Mouse (Mus musculus): ENCODE data around the gene Ppp6r1. TPM values are rescaled to one million over a fixed set of nuclear protein-coding genes. Genes with fewer than 3 reads are reported as not detected.

Gene Ppp6r1
- polyA plus RNA-seq, 1 experiment from 2014 or later = 17.1 TPM

DNA sequence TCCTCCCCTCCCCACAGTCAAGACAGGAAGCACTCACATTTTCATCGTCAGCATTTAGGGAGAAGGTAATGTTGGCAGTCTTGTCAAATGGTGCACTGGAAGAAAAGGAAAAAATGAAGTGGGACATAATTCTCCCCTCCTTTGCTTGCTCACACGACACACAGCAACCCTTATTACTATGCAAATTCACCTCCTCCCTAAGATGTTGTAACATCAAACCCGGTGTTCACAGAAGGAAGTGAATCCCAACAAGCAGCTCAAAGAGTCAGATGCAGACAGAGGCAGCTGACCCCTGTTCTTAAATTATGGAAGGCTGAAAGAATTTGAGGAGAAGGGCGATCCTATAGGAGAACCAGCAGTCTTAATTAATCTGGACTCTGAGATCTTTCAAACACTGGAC, 22.6 kb downstream of the Ppp6r1 start:
- H3K27ac ChIP-seq = no peak overlapping the region
- H3K4me1 ChIP-seq = no peaks in the 10 kb centered on the region
- 90% methylated on average over 4 of the region's 4 CpGs for WGBS
- peaks cover 84% of the 10 kb centered on the region for H3K36me3 ChIP-seq
- ATAC-seq (ENCODE audit: low FRiP score) = no peak
- no peak overlapping the region for H3K4me3 ChIP-seq
- no peaks in the 10 kb centered on the region for H3K27me3 ChIP-seq
- H3K9me3 ChIP-seq (replicated peaks) = no peaks in the 10 kb centered on the region
- no peak overlapping the region for H3K4me2 ChIP-seq (replicated peaks)
- no peak overlapping the region for H3K9ac ChIP-seq

DNA sequence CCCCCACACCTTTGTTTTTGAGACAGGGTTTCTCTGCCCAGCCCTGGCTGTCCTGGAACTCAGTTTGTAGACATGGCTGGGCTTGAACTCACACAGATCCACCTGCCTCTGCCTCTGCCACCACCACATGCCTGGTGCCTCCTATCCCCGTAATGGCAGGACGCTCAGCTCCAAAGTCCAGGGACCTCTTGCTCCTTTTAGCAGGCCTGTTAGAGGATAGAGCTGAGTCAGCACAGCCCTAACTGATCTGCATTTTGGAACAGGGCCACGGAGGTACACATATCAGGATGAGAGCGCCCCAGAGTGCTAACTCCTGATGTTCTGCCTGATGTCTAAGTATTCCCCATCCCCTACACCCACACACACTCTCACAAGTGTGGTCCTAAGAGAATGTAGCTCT, 27.8 kb downstream of the Ppp6r1 start, which contains the start of gene Tmem86b:
Tmem86b (minus strand) TSS at position 392 of the 400 bp plus-strand sequence.
- Histone ChIP-seq H3K4me1 (no peaks in the 10 kb centered on the region), H3K4me3 (no peak within 1 kb of the TSS), H3K4me2 (replicated peaks) (no peak within 1 kb of the TSS), H3K27ac (no peak within 1 kb of the TSS), H3K27me3 (no peaks in the 10 kb centered on the region), H3K9me3 (replicated peaks) (no peaks in the 10 kb centered on the region), H3K36me3 (peaks cover 70% of the 10 kb centered on the region), H3K9ac (no peak within 1 kb of the TSS)
- WGBS = 89% methylated on average over 4 of the region's 4 CpGs
- no peak for ATAC-seq (ENCODE audit: low FRiP score)

DNA sequence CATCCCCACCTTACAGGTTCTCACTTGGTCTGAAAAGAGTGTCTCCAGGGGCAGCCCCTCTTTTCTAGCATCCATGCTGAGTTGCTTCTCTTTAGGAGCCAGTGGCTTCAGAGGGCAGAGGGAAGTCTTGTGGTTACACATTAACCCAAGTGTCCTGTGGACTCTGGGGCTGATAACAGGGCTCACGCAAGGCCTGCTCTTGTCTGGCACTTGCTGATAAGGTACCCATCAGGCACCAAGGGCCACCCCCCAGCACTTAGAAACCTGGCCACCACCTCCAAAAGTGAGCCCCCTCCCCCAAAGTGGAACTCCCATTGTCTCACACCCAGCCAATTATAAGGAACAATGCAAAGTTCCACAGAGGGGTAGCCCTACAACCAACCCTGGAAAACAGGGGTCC, 28.6 kb downstream of the Ppp6r1 start:
- H3K9ac ChIP-seq = no peak overlapping the region
- H3K36me3 ChIP-seq = peaks cover 64% of the 10 kb centered on the region
- H3K4me2 ChIP-seq (replicated peaks) = no peak overlapping the region
- ATAC-seq (ENCODE audit: low FRiP score) = no peak
- no peaks in the 10 kb centered on the region for H3K9me3 ChIP-seq (replicated peaks)
- H3K27me3 ChIP-seq = no peaks in the 10 kb centered on the region
- H3K4me3 ChIP-seq = no peak overlapping the region
- no peaks in the 10 kb centered on the region for H3K4me1 ChIP-seq
- H3K27ac ChIP-seq = no peak overlapping the region
- 68% methylated on average over 1 of the region's 1 CpGs for WGBS

DNA sequence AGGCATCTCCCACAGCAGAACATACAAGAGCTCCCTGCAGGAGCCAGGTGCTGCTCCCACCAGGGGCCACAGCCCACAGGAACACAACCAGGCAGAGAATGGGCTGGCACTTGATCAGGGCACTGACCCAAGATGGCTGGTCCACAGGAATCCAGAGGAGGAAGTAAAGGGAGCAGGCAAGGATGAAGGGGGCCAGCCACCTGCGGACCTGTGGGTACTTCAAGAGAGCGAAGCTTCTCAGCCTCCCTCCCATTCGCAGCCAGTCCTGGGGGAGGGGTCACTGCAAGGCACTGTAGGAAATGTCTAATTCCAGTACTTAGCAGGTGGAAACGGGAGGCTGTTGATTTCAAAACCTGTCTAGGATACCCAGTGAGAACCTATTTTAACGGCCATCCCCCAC, 29.2 kb downstream of the Ppp6r1 start:
- Histone ChIP-seq H3K4me3 (no peak overlapping the region), H3K9me3 (replicated peaks) (no peaks in the 10 kb centered on the region), H3K36me3 (peaks cover 59% of the 10 kb centered on the region), H3K27ac (no peak overlapping the region), H3K4me1 (no peaks in the 10 kb centered on the region), H3K4me2 (replicated peaks) (no peak overlapping the region), H3K9ac (no peak overlapping the region), H3K27me3 (no peaks in the 10 kb centered on the region)
- 79% methylated on average over 5 of the region's 5 CpGs for WGBS
- no peak for ATAC-seq (ENCODE audit: low FRiP score)

DNA sequence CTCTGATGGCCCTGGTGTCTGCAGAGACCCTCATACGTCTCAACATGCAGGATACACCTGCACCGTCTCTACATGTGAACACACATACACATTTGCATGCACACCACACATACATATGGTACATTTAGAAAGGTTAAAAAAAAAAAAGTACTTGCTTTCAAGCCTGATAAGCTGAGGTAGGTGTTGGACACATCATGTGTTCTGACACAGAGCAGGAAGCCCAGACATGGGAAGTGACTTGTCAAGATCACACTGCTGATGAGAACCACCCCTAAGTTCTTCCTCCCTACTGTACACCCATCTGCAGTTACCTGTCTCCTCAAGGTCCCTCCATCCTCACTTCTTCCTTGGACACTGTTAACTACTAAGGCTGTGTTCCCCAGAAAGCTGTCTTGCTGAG, 32.9 kb downstream of the Ppp6r1 start:
- WGBS = 91% methylated on average over 2 of the region's 2 CpGs

DNA sequence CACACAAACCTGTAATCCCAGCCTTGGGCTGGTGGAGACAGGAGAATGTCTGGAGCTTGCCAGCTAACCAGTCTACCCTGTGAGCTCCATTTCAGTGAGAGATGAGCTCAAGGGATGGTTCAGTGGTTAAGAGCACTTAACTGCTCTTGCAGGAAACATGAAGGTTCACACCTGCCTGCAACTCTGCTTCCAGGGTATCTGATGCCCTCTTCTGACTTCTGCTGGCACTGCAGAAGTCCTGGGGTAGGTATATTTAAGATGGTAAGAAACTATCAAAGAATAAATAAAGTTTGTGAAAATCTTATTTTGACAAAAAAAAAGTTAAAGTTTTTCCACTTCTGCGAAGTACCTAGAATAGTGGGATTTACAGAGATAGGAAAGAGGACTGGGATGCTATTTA, 34.5 kb downstream of the Ppp6r1 start:
- Histone ChIP-seq H3K9ac (no peak overlapping the region), H3K9me3 (replicated peaks) (no peaks in the 10 kb centered on the region), H3K4me2 (replicated peaks) (no peak overlapping the region), H3K4me3 (no peak overlapping the region), H3K36me3 (peaks cover 12% of the 10 kb centered on the region), H3K27me3 (no peaks in the 10 kb centered on the region), H3K27ac (no peak overlapping the region), H3K4me1 (no peaks in the 10 kb centered on the region)
- WGBS = 37% methylated on average over 1 of the region's 1 CpGs
- ATAC-seq (ENCODE audit: low FRiP score) = no peak

More for the DNA sequence above, 32.9 kb downstream of the Ppp6r1 start:
- Histone ChIP-seq H3K4me3 (no peak overlapping the region), H3K4me1 (no peaks in the 10 kb centered on the region), H3K4me2 (replicated peaks) (no peak overlapping the region), H3K27me3 (no peaks in the 10 kb centered on the region), H3K36me3 (peaks cover 26% of the 10 kb centered on the region), H3K27ac (no peak overlapping the region), H3K9ac (no peak overlapping the region), H3K9me3 (replicated peaks) (no peaks in the 10 kb centered on the region)
- no peak for ATAC-seq (ENCODE audit: low FRiP score)

DNA sequence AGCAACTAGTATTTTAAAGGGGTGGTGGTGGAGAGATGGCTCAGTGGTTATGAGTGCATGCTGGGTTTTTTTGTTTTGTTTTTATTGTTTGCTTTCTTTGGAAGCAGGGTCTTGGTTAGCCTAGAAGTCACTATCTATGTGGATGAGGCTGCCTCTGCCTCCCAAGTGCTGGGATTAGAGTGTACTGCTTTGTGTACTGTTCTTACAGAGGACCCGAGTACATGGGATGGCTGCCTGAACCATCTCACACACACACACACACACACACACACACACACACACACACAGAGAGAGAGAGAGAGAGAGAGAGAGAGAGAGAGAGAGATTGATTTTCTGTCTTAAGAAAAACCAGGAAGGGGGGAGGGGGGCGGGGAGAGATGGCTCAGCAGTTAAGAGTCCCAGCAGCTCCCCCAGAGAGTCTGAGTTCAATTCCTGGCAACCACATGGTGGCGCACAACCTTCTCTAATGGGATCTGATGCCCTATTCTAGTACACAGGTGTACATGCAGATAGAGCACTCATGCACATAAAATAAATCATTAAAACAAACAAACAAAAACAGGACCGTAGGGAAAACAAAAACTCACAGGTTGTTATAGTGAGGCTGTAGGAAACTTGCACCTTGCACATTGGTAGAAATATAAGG, 35.2 kb downstream of the Ppp6r1 start:
- Histone ChIP-seq H3K4me3 (no peak overlapping the region), H3K9ac (no peak overlapping the region), H3K4me2 (replicated peaks) (no peak overlapping the region), H3K27ac (no peak overlapping the region), H3K27me3 (no peaks in the 10 kb centered on the region), H3K4me1 (no peaks in the 10 kb centered on the region), H3K36me3 (peaks cover 5% of the 10 kb centered on the region), H3K9me3 (replicated peaks) (no peaks in the 10 kb centered on the region)
- 34% methylated on average over 4 of the region's 4 CpGs for WGBS
- ATAC-seq (ENCODE audit: low FRiP score) = peak; percentile 75; the same call in 1 of the 2 replicates

DNA sequence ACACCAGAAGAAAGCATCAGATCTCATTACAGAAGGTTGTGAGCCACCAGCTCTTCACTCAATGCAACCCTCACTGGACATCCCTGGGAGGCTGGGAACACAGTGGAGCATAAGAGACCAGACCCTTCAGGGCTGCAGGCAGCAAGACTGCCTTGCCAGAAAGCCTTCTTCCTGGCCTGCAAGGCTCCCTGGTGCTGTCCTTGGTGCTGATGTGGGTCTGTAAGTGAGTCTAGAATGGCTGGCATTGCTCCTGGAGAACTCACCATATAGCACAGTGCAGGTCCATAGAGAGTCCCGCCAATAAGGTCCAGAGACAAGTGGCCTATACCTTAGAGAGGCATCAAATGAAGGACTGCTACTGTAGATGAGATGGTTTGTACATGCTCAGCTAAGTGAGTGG, 38.8 kb downstream of the Ppp6r1 start:
- Histone ChIP-seq H3K4me3 (no peak overlapping the region), H3K36me3 (no peaks in the 10 kb centered on the region), H3K27me3 (no peaks in the 10 kb centered on the region), H3K4me1 (no peaks in the 10 kb centered on the region), H3K27ac (no peak overlapping the region), H3K9me3 (replicated peaks) (no peaks in the 10 kb centered on the region), H3K4me2 (replicated peaks) (no peak overlapping the region), H3K9ac (no peak overlapping the region)
- WGBS = 22% methylated on average over 1 of the region's 1 CpGs
- ATAC-seq (ENCODE audit: low FRiP score) = no peak

DNA sequence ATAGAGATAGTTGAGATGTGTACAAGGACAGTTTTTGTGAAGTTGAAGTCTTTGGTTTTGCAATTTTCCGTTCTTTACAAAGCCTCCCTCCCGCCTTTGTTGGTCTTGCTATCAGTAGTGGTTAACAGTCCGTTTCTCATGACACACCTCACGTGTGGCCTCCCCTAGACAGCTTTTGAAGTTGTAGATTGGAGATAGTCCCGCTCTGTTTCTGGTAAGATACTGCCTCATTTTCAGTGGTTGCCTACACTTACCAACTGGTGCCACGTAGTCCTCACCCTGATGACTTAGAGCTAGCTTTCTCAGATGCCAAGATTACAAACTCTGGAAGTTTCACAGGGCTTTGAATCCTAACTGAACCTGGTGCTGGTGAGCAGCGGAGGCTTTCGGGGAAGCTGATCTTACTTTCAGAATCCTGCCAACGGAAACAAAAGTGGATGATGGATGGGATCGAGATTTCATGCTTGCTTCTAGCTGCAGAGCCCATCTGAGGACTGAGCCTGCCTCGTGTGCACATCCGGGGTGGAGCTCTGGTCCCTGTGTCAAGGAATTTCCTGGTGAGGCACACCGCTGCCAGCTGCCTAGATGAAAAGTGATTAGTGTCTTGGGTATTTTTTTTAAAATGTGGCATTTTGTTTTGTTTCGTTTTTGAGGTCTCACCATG, 44.9 kb downstream of the Ppp6r1 start:
- Histone ChIP-seq H3K4me3 (no peak overlapping the region), H3K27me3 (no peaks in the 10 kb centered on the region), H3K4me1 (no peaks in the 10 kb centered on the region), H3K9me3 (replicated peaks) (no peaks in the 10 kb centered on the region), H3K9ac (no peak overlapping the region), H3K27ac (no peak overlapping the region), H3K4me2 (replicated peaks) (no peak overlapping the region), H3K36me3 (no peaks in the 10 kb centered on the region)
- 63% methylated on average over 14 of the region's 14 CpGs for WGBS
- ATAC-seq (ENCODE audit: low FRiP score) = no peak

DNA sequence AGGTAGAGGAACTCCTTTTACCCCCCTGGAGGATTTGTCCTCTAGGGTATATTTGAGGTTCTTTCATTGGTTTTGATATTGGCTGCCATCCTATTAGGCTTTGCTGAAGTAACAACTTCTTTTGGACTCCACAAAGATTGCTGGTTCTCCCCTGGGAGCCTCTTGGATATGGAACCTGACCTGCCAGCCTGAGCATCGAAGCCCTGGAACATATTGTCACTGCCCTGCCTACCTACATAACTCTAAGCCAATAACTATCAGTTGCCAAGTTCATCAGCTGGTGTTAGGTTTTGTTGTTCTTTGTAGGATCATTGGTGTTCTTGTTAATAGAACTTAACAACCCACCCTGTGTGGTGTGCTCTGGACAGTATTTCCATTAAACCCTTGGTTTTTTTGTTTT, 45.9 kb downstream of the Ppp6r1 start:
- H3K27ac ChIP-seq = no peak overlapping the region
- WGBS = 73% methylated on average over 1 of the region's 1 CpGs

DNA sequence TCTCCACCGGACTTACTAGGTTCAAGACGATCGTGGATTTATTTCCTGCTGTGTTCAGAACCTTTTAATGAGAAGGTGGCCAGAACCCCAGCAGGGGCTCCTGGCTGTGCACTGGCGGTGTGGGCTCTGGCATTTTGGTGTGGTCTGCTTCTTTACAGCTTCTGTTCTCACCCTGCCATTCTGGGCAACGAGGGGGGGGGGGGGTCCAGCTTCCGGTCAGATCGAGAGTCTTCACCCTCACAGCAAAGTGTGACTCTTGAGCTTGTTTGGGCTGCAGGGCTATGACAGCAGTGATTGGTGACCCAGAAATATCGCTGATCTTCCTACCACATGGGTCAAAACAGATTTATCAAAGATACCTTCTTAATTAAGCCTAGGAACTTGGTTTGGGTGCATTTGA, 46.4 kb downstream of the Ppp6r1 start:
- no peak overlapping the region for H3K4me2 ChIP-seq (replicated peaks)
- no peak overlapping the region for H3K9ac ChIP-seq
- no peaks in the 10 kb centered on the region for H3K36me3 ChIP-seq
- H3K27ac ChIP-seq = no peak overlapping the region
- 61% methylated on average over 8 of the region's 8 CpGs for WGBS
- H3K27me3 ChIP-seq = no peaks in the 10 kb centered on the region
- ATAC-seq (ENCODE audit: low FRiP score) = no peak
- no peaks in the 10 kb centered on the region for H3K4me1 ChIP-seq
- no peak overlapping the region for H3K4me3 ChIP-seq
- H3K9me3 ChIP-seq (replicated peaks) = no peaks in the 10 kb centered on the region

More for the DNA sequence above, 45.9 kb downstream of the Ppp6r1 start:
- Histone ChIP-seq H3K9ac (no peak overlapping the region), H3K4me2 (replicated peaks) (no peak overlapping the region), H3K4me1 (no peaks in the 10 kb centered on the region), H3K9me3 (replicated peaks) (no peaks in the 10 kb centered on the region), H3K27me3 (no peaks in the 10 kb centered on the region), H3K4me3 (no peak overlapping the region), H3K36me3 (no peaks in the 10 kb centered on the region)
- ATAC-seq (ENCODE audit: low FRiP score) = no peak

DNA sequence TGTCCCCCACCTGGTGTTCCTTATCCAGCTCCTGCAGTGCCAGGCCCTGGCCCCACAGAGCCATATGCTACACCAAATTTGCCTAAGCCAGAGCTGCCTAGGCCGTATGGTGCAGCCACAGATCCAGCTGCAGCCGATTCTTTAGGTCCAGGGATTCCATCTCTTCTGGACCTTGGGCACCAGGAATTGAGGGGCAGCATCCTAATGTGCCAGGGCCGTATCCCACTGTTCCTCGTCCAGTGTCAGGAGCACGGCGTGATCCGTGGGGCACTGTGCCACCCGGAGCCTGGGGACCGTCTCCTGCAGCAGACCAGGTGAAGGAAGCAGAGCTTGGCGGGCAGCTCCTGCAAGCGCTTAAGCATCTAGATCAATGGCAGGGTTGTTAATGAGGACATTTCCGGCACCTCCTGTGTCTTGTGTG, 46.9 kb downstream of the Ppp6r1 start:
- Histone ChIP-seq H3K9me3 (replicated peaks) (no peaks in the 10 kb centered on the region), H3K27ac (no peak overlapping the region), H3K9ac (0 out of 2 replicates have a peak overlapping the region, but pooled peaks have one; percentile 19), H3K27me3 (no peaks in the 10 kb centered on the region), H3K4me1 (no peaks in the 10 kb centered on the region), H3K4me2 (replicated peaks) (no peak overlapping the region), H3K4me3 (no peak overlapping the region), H3K36me3 (no peaks in the 10 kb centered on the region)
- WGBS = 84% methylated on average over 12 of the region's 12 CpGs
- ATAC-seq (ENCODE audit: low FRiP score) = no peak

DNA sequence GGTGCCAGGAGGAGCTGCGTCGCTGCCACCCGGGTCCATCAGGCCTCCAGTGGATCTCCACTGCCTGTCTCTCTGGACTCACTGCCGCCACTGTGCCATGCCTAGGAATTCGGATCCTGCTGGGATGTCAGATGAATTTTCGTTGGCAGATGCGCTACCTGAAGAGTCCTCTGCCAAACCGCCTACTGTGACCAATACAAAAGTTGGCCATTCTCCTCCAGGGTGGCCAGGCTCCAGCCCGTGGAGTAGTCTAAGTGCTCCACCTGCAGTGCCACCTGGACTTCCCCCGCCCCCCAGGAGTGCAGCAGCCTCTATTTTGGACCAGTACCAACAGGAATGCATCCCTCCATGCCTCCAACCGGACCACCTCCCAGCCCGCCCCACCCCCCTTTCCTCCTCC, 47.3 kb downstream of the Ppp6r1 start:
- no peaks in the 10 kb centered on the region for H3K9me3 ChIP-seq (replicated peaks)
- H3K4me1 ChIP-seq = no peaks in the 10 kb centered on the region
- no peak overlapping the region for H3K27ac ChIP-seq
- H3K4me2 ChIP-seq (replicated peaks) = no peak overlapping the region
- no peaks in the 10 kb centered on the region for H3K27me3 ChIP-seq
- ATAC-seq (ENCODE audit: low FRiP score) = no peak
- no peak overlapping the region for H3K9ac ChIP-seq
- no peak overlapping the region for H3K4me3 ChIP-seq
- H3K36me3 ChIP-seq = no peaks in the 10 kb centered on the region
- 83% methylated on average over 12 of the region's 12 CpGs for WGBS

Measured in hindbrain, embryonic 12.5 days (tissue).